Mouse (Mus musculus): ENCODE results near the gene Tspan9. TPM values are rescaled to one million over a fixed set of nuclear protein-coding genes. Genes with fewer than 3 reads are reported as not detected.

The Tspan9 gene
- total RNA-seq, 2 experiments from 2014 or later: 105 to 126 TPM

DNA sequence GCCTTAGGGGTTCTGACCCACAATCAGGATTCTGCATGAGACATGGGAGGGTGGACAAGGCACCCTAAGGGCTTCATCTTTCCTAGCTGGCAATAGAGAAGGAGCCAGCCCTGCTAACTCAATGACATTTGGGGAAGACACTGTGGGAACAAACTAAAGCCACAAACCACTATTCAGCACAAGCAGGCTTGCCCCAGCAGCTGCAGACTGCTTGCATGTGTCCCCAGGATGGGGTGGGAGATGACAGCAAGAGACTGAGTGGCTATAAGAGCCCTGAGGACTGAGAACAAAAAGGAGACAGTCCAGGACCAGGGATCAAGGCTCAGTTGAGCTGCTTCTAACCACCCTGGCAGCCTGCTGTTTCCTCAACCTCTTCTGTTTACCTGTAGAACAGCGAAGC is 141.8 kb downstream of the Tspan9 start:
- no peak for DNase-seq
- intact Hi-C loops (cut with DNase I): no loop called here

DNA sequence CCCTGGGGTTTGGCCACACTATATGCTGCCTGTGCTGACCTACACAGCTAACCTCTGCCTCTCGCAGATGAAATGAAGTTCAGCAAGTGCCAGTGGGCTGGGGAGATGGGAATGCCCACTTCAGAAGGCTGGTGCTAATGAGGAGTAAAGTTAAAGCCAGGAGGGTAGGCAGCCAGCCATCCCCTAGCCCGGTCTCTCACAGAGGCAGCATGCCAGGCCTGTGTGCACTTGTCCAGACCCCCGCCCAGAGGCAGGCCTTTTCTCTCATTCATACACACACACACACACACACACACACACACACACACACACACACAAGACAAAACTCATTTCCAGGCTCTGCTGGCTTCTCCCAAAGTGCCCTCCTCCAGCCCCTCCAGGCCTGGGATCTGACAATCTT is 142.6 kb downstream of the Tspan9 start:
- intact Hi-C loops (cut with DNase I): no loop called here

DNA sequence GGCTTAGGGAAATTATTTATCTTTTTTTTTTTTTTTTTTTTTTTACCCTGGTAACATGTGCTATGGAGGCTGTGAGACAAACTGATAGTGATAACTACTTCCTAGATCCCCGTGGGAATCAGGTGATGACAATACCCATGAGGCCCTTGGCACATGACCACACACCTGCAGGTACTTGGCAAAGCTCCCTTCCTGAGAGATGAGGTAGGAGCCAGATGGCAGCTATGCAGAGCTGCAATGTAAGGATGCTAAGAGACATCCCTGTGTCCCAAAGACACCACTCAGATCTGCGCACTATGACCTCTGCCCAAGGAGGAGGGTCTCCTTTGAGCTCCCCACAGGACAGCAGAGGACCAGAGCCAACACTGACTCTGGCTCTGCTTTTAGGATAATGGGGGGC is 144.3 kb downstream of the Tspan9 start:
- intact Hi-C loops (cut with DNase I): no loop called here
- no peak for DNase-seq

More for the DNA sequence above, 142.6 kb downstream of the Tspan9 start:
- no peak for DNase-seq

DNA sequence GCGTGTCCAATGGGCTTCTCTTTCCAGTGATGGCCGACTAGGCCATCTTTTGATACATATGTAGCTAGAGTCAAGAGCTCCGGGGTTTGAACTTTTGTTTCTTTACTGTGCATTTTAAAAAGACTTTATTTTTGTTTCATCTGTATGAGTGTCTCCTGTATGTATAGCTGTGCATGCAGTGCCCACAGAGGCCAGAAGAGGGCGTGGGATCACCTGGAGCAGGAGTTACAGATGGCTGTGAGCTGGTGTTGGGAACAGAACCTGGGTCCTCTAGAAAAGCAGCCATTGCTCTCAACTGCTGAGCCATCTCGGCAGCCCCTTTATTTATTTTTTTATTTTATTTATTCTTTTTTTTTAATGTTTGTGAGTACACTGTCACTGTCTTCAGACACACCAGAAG is 146.5 kb downstream of the Tspan9 start:
- DNase-seq: no peak
- intact Hi-C loops (cut with DNase I): no loop called here

DNA sequence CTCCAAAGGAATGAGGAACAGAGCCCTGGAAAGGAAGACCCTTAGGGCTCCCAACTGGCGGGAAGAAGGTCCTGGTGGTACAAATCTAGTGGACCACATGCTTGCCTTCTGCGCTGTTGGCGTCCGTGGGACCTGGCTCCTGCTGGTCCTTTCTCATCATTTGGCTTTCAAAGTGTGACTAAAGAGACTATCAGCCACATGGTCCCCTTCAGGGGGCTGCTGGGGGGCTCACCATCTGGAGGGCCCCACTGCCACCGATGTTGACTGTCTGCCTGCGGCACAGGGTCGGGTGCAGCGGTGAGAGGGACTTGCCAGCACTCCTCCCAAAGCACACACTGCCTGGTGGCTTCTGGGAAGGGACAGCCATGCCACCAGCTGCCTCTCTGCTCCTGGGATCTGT is 150.4 kb downstream of the Tspan9 start:
- intact Hi-C loops (cut with DNase I): no loop called here
- no peak for DNase-seq

DNA sequence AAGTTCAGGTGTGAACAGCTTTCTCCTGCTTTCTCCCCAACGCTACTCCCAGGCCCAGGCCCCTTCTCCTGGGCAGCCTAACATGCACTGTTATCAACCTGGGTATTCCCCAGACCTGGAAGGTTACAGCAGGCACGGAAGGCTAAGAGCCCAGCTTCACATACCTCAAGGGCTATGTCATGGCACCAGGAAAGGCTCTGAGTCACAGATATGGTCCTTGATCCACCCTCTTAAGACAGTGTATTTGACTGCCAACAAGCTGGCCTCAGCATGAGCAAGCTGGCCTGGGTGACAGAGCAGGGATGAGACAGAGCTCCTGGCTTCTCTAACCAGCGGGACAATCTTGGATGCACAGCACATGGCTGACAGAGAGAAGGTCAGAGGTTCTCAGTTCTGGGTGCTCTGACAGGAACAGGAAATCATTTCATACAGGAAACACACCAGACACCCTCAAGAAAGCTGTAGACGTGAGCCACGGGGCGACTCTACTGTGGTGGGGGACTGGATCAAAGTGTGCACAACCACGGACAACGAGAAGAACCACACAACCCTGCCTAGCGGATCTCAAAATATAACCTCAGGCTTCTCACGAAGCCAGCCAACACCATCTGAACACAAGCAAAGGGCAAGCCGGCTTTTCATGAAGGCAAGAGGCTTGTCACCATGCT is 151.8 kb downstream of the Tspan9 start:
- intact Hi-C loops (cut with DNase I): no loop called here
- DNase-seq: peak; percentile 33 to 51

DNA sequence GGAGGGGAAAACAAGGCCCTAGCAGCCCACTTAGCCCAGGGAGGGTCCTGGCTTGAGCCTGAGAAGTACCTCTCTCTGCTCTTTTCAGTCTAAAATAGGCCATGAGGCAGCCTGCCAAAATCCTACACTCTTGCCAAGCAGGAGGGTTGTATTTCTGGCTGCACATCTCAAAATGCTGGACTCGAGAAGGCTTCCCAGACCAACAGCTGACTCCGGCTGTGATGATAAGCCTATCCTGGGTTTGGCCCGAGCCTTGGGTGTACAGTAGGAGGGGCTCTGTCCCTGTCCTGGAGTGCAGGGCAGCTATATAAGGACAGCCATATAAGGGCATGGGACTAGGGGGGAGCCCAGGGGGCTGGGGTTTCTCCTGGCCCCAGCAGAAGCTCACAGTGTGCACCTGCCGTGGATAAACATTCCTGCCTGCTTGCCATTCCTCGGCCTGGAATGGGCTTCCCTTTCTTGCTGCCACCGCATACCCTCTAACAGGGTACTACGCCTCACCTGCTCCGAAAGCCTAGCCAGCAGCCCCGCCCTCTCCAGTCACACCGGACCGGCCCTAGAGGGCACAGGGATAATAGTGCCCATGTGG is 153.7 kb downstream of the Tspan9 start:
- peak; percentile 89 to 95 for DNase-seq
- intact Hi-C loops (cut with DNase I): no loop called here

DNA sequence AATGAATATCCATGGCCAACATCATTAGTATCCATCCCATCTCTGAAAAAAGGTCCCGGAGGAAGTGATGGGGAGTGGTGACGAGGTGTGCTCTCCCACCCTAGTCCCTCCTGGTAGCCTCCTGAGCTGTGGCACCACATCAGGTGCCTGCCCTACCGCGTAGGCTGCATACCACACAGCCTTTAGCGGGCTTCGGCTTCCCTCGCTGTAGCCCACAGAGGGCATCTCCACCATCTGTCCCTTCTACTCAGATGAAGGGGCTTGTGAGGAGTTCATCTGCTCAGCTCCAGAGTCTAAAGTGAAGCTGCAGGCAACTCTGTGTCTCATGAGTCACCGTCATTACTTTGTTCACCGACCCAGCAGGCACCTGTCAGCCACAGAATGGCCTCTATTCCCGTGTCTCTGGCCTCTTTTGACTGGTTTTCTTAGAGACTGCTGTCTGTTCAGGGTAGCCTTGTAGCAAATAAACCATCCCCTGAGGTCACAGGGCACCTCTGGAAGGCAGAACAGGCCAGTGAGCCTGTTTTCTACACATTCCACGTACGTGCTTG is 154.4 kb downstream of the Tspan9 start:
- intact Hi-C loops (cut with DNase I): no loop called here
- DNase-seq: no peak

DNA sequence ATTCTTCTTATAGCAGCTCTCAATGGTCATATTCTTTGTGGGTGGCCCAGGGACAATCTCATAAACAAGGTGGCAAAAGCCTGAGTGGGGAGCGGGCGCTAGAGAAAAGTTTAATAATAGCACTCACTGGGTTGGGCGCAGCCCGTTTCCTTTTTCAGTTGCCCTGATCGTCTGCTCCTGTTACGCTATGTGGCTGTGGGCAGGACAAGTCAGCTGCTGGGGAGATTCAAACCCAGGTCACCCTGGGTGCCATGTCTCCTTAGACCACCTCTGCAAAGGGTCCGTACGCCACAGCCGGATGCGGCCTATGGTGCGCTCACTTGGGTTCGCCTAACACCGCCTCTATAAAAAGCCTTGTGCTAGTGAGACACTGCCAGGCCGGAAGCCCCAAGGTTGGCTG is 156.0 kb downstream of the Tspan9 start:
- intact Hi-C loops (cut with DNase I): no loop called here
- peak in 1 of 2 experiments; percentile 21 for DNase-seq

DNA sequence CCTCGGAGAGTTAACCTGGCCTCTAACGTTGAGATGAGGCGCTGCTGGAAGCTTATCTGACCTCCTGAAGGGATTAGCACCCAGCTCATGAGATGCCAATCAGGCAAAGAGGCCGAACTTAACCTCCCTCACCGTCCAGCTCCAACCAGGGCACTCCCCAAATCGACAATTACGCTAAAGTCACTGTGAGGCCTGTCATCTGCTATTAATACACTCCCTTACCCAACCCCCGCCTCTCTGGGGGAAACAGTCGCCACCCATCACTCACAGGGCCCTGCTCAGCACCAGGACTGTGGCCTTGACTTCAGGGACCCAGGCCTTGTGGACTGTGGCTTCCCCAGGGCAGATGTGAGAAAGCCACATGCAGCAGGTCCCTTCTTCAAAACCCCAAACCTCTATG is 157.0 kb downstream of the Tspan9 start:
- intact Hi-C loops (cut with DNase I): no loop called here
- peak in 1 of 2 experiments; percentile 20 for DNase-seq

DNA sequence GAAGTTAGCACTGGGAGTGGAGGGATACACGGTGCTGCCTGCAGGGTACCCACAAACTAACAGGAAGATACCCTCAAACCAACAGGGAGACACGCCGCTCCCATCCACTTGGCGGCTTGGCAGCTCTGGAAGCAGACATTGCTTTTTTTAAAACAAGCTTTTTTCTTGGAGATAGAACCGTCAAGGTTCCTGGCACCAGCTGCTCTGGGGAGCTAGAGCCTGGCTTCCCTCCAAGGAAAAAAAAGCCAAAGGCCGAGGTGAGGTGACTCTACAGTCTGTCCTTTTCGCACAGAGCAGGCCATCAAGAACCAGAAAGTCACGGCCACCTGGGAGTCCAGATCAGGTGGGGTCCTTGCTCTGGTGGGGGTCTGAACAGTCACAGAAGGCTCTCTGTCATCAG is 162.2 kb downstream of the Tspan9 start:
- intact Hi-C loops (cut with DNase I): no loop called here
- peak in 1 of 2 experiments; percentile 39 for DNase-seq

DNA sequence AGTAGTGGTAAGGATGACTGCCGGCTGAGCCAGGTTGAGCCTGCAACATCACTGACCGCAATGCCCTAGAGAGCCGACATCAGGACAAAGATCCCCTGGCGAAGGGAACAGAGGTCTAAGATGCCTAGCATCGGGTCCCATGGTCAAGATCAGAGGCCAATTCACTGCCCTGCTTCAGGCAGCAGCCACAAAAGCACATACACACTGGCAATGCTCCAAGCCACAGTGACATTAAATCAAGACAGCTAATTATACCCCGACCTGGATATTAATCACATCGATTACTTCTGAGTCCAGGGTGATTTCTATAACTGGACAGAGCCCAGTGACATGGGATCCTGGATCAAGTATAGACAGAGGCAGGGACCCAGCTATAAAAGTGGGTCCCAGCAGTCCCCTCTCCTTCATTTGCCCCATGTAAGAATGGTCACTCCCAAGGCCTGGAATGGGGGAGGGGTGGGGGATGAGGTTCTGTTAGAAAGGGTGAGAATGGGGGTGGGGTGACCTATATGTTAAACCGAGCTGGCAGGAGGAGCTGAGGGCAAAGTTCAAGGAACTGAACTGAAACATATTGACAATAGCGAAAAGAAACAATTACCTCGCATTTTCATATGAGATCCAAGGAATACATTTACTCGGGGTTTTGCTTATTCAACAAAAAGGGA is 162.9 kb downstream of the Tspan9 start:
- DNase-seq: no peak
- intact Hi-C loops (cut with DNase I): no loop called here

DNA sequence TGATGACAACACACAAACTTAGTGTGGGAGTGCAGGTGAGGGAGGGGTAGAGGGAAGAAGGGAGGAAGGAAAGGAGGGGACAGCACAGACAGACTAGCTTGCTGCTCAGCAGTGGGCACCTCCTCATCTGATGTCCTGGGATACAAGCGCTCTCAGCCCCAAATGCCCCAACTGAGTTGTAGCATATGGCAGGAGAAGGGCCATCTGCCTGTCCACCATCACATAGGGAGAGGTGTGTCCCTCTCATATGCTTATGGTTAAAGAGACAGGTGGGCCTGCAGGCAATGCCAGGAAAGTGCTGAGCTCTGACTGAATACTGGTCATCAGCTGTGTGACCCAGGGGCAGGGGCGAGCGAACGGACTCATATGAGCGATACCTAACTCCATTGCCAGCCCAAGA is 163.6 kb downstream of the Tspan9 start:
- intact Hi-C loops (cut with DNase I): no loop called here
- no peak for DNase-seq

DNA sequence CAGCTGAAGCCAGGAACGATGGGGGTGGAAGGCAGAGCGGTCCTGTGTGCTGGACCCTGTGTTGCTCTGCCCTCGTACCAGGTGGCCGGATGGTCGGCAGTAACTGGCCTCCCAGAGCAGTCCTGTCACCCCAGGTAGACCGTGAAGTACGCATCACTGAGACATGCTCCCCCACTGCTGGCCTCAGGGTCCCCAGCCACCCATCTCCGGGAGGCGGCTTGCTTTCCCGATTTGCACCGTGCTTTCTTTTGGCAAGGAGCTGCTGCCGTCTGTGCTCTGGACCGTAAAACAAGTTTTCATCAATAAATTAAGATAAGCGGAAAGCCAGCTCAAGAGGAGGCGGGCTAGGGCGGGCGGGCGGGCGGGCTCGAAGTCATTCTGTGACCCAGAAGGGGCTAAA is 164.5 kb downstream of the Tspan9 start:
- intact Hi-C loops (cut with DNase I): no loop called here
- no peak for DNase-seq

DNA sequence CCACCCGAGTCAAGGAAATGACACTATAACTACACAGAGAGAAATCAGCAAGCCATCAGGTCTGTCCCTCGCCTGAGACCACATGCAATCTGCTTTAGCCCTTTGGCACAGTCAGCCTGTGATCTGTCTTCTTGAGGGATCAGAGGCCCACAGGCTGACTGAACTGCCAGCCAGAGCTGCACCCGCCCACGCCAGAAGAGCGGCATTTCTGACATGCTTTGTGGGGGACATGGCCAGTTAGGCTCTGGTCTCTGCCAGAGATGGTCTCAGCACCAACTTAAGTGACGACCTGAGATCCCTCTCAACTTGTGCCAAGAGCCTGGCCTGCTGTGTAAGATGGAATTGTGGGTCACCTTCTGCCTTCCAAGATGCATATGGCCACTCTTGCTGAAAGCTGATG is 166.7 kb downstream of the Tspan9 start:
- no peak for DNase-seq
- intact Hi-C loops (cut with DNase I): no loop called here

DNA sequence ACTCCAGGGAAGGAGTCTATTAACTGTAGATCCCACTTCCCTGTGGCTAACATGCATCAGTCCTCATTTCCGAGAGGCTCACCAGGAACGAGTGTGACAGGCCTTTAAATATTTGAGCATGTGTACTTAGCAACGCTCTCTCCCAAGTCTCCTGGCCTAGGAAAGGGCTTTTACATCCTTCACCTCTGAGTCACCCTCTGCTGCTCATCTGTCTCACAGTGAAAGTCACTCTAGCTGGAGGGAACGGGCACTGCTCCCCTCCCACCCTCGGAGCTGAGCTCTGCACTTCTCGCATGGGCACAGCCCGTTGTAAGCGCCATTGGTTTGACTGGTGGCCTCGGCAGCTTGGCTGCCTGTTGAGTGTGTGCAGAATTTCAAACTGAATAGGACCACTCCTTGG is 169.4 kb downstream of the Tspan9 start:
- no peak for DNase-seq

DNA sequence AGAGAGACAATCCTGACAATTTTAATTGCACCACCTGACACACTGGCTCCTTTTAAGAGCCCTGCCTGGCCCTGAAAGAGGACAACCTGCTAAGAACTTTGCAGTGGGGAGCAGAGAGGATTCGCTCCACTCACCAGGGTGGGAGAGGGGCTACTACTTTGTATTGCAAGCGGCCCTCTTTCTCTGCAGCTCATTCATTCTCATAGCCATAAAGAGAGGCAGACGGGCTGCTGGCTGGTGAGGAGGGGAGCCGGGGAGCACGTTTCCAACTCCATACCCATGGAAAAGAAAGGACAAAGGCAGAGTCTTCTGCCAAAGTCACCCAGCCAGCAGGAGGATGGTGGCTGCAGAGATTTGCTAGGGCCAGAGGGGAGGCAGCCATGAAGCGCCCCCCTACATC is 169.8 kb downstream of the Tspan9 start:
- no peak for DNase-seq
- intact Hi-C loops (cut with DNase I): no loop called here

More for the DNA sequence above, 169.4 kb downstream of the Tspan9 start:
- intact Hi-C loops (cut with DNase I): no loop called here

DNA sequence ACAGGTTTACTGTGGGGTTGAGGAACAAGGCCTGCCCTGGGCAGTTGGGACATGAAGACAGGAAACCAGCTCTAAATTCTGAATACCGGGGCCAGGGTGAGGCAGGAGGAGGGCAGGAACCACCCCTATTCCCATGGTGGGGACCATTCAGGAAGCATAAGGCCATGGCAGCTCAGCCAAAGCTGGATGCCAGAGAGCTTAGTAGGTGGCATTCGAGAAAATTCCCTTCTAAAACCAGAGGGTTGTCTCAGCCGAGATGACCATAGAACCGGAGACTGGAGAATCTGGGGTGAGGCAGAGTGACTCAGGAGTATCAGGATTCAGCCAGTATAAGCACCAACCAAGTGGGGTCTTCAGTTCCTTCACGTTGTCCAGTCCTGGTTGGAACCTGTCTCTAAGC is 171.5 kb downstream of the Tspan9 start:
- DNase-seq: no peak
- intact Hi-C loops (cut with DNase I): loop anchor here (2.0 kb wide), 1 partner anchor 61 kb away; no protein-coding TSS in a partner anchor

DNA sequence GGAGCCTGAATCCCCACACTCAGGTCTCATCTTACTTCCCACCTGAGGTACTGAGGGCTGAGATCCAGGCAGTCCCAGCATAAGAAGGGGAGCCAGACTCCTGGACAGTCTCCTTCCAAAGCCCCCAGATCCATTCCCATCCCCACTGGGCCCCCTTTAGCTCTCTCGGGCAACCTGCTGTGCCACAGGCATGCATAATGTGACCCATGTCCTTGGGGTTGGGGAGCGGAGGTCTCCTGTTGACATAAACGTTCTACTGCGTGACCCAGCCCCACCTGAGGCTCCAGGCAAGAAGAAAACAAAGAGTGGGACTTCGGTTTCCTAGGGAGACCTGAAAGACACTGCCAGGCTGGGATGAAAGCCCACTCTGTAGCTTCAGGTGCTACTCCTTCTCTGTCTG is 172.5 kb downstream of the Tspan9 start:
- intact Hi-C loops (cut with DNase I): loop anchor here (1.0 to 2.0 kb wide), 3 partner anchors 62 to 175 kb away; no protein-coding TSS in a partner anchor

DNA sequence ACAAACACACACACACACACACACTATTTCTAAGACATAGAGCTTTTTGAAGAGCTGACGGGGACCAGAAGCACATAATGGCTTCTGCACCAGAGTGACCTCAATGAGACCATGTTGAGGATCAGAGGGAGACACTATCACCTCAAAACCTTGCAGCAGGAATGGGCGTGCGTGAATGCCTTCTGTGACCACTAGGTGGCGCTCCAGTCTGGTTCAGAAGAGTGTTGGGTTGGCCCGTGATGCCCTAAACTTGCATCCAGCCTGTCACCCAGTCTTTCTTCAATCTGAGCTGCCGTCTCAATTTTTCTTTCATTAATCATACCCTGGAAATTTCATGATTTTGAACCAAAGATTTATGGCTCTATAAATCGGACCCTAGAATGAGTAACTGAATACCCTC is 173.3 kb downstream of the Tspan9 start:
- DNase-seq: peak; percentile 83 to 90
- intact Hi-C loops (cut with DNase I): loop anchor here (1.0 to 2.0 kb wide), 3 partner anchors 63 to 176 kb away; no protein-coding TSS in a partner anchor

More for the DNA sequence above, 172.5 kb downstream of the Tspan9 start:
- DNase-seq: no peak

DNA sequence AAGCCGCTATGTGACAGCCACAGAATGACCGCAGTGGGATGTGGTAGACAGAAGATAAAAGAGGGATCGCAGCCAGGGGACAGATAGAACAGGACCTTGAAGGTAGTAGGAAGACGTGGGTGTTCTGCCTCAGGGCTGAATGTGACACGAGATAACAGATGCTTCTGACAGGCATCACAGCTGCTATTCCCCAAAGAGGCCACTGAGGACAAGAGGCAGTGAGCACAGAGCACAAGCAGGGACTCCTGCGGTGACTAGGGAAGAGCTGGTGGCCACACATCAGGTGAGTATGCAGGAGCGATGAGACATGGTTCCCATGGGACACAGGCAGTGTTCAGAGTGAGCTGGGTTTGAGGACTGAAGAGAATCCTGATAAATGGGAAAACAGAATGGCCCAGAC is 173.7 kb downstream of the Tspan9 start:
- intact Hi-C loops (cut with DNase I): loop anchor here (1.0 to 2.0 kb wide), 3 partner anchors 63 to 177 kb away; no protein-coding TSS in a partner anchor
- DNase-seq: no peak
